9 mouse cellular contexts compared by ENCODE assay signal in the genomic region with DNA sequence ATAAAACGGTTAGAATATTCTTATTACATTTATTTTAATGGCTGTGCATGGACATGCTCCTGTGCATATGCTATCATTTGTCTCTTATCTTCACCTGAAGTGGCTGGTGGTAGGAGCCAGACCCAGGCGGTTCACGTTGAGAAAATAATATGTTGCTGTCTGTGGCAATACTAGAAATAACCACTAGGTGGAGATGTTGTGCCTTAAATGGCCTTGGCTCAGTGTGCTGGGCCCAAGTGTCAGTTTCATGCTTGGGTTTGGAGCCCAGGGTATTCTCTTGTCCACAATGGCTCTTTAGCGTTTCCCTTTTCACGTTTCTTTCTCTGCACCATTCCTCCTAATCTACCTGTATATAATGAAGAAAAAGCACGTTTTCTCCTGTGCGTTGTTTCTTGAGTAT.
DNase-seq lines count a peak whose midpoint lies in the region; ATAC-seq lines count a peak whose summit lies in the region.
"Had no signal": no experiment of that assay in that cellular context is flagged by ENCODE, and none has a peak within 500 bp of the region (broad histone marks: within the 10 kb centered on the region; RNA-seq: fewer than 3 reads in every experiment).

No protein-coding gene starts in this region.

- no peak overlapping the region for H3K9ac ChIP-seq in heart, embryonic 12.5 days
- H3K9ac ChIP-seq in lung, embryonic 16.5 days (ENCODE audit: low read length) = no peak overlapping the region

- peaks cover 10% of the 10 kb centered on the region; the same call in 1 of the 2 replicates for H3K27me3 ChIP-seq in heart, embryonic 12.5 days (replicated peaks)
- no peaks in the 10 kb centered on the region for H3K27me3 ChIP-seq in lung, embryonic 16.5 days (ENCODE audit: control insufficient read depth, insufficient read depth, low read depth, low read length)

- no peaks in the 10 kb centered on the region; the same call in 1 of the 2 replicates for H3K9me3 ChIP-seq in heart, embryonic 12.5 days (replicated peaks)
- no peaks in the 10 kb centered on the region for H3K9me3 ChIP-seq in lung, embryonic 16.5 days (ENCODE audit: control insufficient read depth, low read length)

- peaks cover 32% of the 10 kb centered on the region for H3K36me3 ChIP-seq in heart, embryonic 12.5 days
- no peaks in the 10 kb centered on the region for H3K36me3 ChIP-seq in lung, embryonic 16.5 days (ENCODE audit: control insufficient read depth, insufficient read depth, low read length)

- peak; percentile 83 for ATAC-seq in common myeloid progenitor, adult 5-6 weeks (replicated peaks; ENCODE audit: low read depth, poor library complexity, severe bottlenecking)
- 0 out of 2 replicates have a peak, but pooled peaks have one; percentile 41 for ATAC-seq in heart, embryonic 12.5 days (ENCODE audit: insufficient number of reproducible peaks, low FRiP score)
- ATAC-seq in lung, embryonic 16.5 days (ENCODE audit: low read depth) = peak; percentile 60

- WGBS in heart, embryonic 12.5 days = 21% methylated on average over 7 of the region's 7 CpGs
- 12% methylated on average over 7 of the region's 7 CpGs for WGBS in lung, embryonic 16.5 days

- no peak overlapping the region for H3K27ac ChIP-seq in heart, embryonic 12.5 days (ENCODE audit: poor library complexity, severe bottlenecking)
- no peak overlapping the region for H3K27ac ChIP-seq in lung, embryonic 16.5 days (ENCODE audit: low read length)

- H3K4me2 ChIP-seq in heart, embryonic 12.5 days = no peak overlapping the region
- H3K4me2 ChIP-seq in lung, embryonic 16.5 days (ENCODE audit: low read depth, low read length) = no peak overlapping the region

- peak; percentile 62 for DNase-seq in adrenal gland, postnatal 10 days
- DNase-seq in adrenal gland, postnatal 4 days (ENCODE audit: low spot score in 2 of 2) = no peak
- peak; percentile 95 for DNase-seq in NIH3T3 (ENCODE audit: low read depth)
- DNase-seq in kidney, postnatal 4 days = peak; percentile 49 to 65
- DNase-seq in right cerebral cortex, postnatal 10 days (ENCODE audit: low spot score in 2 of 2) = peak; percentile 65 to 68

- H3K4me3 ChIP-seq in heart, embryonic 12.5 days = no peak overlapping the region
- H3K4me3 ChIP-seq in lung, embryonic 16.5 days (ENCODE audit: low read length) = no peak overlapping the region
- H3K4me3 ChIP-seq: megakaryocyte, embryonic 14.5 days had no signal

- H3K4me1 ChIP-seq in heart, embryonic 12.5 days (replicated peaks) = peaks cover 7% of the 10 kb centered on the region; the same call in 1 of the 2 replicates
- no peaks in the 10 kb centered on the region for H3K4me1 ChIP-seq in lung, embryonic 16.5 days (replicated peaks; ENCODE audit: control insufficient read depth, insufficient read depth, low read length)
- H3K4me1 ChIP-seq: megakaryocyte, embryonic 14.5 days had no signal

Comparison
In these comparisons a context has a peak if more than half of its experiments do, and no peak if none do; other contexts are left out.
1. DNase-seq: peak in adrenal gland, postnatal 10 days (single experiment), NIH3T3 (single experiment), kidney, postnatal 4 days (2 of 2) and right cerebral cortex, postnatal 10 days (2 of 2); none in adrenal gland, postnatal 4 days (0 of 2).
2. Peak in every context shown above with its lines, with median percentiles within 50 percentile points of each other: ATAC-seq.